Mouse (Mus musculus): ENCODE data around the gene Mpz. TPM values are rescaled to one million over a fixed set of nuclear protein-coding genes. Genes with fewer than 3 reads are reported as not detected.

Mpz gene
- polyA plus RNA-seq, 1 experiment = 3.7 TPM

DNA sequence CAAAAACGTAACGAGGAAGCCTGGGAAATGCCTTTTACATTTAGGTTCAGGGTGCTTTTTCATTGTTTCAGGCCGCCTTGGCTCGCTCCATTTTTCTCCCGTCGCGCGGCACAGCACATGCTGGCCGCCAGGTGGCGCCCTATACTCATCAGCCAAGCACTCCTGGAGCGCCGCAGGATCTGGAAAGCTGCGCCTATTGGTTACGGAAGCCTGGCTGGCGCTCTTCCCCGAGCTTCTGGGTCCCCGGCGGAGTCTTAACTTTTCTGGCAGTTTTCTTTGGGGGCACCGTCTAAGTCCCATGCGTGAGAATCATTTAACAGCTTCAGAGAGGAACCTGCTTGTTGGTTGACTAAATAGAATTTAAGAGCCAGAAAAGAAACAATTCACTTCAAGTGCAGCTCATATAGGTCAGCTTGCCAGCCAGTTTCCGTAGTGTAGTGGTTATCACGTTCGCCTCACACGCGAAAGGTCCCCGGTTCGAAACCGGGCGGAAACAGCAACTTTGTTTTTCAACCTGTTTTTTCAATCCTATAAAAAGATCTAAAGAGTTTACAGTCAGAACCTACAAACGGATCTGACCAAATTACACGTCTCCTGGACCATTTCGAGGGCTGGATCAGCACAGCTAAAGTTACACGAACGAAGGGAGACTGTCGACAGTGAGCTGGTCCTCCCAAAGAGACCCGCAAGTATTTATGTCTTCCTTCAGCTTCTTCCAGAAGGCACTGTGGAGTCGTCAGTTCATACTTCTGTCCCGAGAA is 39.3 kb upstream of the Mpz start:
- TF ChIP-seq GATA1 (IDR thresholded peaks at IDR 0.05; ENCODE audit: borderline replicate concordance, low read length) (no peak), FLI1 (IDR thresholded peaks at IDR 0.05; ENCODE audit: low read length) (no peak)
- Histone ChIP-seq H3K36me3 (replicated peaks; ENCODE audit: low read length) (no peaks in the 10 kb centered on the region), H3K27me3 (replicated peaks) (no peaks in the 10 kb centered on the region), H3K4me3 (replicated peaks) (peak overlapping the region; percentile 93), H3K9me3 (no peaks in the 10 kb centered on the region), H3K4me1 (peaks cover 52% of the 10 kb centered on the region)

DNA sequence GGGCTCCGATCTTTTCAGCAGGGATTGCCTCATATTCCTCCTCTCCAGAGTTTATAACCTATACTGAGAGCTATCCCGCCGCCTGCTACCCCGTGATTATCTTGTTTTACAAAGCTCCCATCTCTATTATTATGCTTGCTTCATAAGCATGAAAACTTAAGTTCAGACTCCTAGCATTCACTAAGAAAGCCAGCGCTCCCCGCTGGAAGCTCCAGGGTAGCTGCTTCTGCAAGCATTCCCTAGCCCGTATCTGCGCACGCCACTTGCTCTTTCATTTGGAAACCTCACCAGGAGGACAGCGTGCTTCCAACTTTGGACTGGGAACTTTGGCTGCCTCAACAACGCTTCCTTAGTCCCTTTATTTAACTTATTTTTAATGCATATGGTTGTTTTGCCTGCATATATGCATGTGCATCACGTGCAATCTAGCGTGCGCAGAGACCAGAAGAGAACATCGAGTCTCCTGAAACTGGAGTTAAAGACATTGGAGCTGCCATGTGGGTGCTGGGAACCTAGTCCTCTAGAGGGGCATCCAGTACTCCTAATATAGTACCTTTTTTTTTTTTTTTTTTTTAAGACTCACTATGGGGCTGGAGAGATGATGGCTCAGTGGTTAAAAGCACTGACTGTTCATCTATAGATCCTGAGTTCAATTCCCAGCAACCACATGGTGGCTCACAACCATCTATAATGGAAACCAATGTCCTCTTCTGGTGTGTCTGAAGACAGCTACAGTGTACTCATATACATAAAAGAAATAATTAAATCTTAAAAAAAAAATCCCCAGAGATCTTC is 38.5 kb upstream of the Mpz start:
- Histone ChIP-seq H3K4me1 (peaks cover 57% of the 10 kb centered on the region), H3K9me3 (no peaks in the 10 kb centered on the region), H3K36me3 (replicated peaks; ENCODE audit: low read length) (no peaks in the 10 kb centered on the region), H3K4me3 (replicated peaks) (peak overlapping the region; percentile 93), H3K27me3 (replicated peaks) (no peaks in the 10 kb centered on the region)
- TF ChIP-seq FLI1 (IDR thresholded peaks at IDR 0.05; ENCODE audit: low read length) (no peak), GATA1 (IDR thresholded peaks at IDR 0.05; ENCODE audit: borderline replicate concordance, low read length) (no peak)

DNA sequence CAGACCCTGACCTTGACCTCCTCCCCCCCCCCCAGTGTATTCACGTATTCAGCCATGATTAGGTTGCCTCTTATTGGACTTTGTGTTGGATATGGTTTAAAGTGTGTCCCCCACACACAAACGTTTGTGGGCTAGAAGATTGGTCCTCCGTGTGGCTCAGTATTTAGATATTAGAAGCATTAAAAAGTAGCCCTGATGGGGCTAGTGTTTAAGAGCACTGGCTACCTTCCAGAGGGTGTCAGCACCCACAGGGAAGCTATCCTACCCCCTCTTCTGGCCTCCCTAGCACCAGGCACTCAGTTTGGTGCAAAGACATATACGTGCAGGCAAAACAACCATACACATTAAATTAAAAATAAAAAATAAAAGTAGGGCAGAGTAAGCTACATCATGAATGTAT is 37.5 kb upstream of the Mpz start:
- Histone ChIP-seq H3K27me3 (replicated peaks) (no peaks in the 10 kb centered on the region), H3K9me3 (no peaks in the 10 kb centered on the region), H3K4me3 (replicated peaks) (peak overlapping the region; percentile 82), H3K4me1 (peaks cover 59% of the 10 kb centered on the region), H3K36me3 (replicated peaks; ENCODE audit: low read length) (no peaks in the 10 kb centered on the region)
- no peak for TF ChIP-seq GATA1 (IDR thresholded peaks at IDR 0.05; ENCODE audit: borderline replicate concordance, low read length)
- TF ChIP-seq FLI1 (IDR thresholded peaks at IDR 0.05; ENCODE audit: low read length) = no peak

GRCm38 (mm10) chr1:171113873-171114299 is 36.6 kb upstream of the Mpz start, which contains the start of gene Cfap126:
Gene Cfap126, plus strand, starts transcription at chr1:171113918.
- Histone ChIP-seq H3K36me3 (replicated peaks; ENCODE audit: low read length) (no peaks in the 10 kb centered on the region), H3K9me3 (no peaks in the 10 kb centered on the region), H3K4me3 (replicated peaks) (peak within 1 kb of the TSS; percentile 92), H3K4me1 (peaks cover 65% of the 10 kb centered on the region), H3K27me3 (replicated peaks) (no peaks in the 10 kb centered on the region)
- TF ChIP-seq FLI1 (IDR thresholded peaks at IDR 0.05; ENCODE audit: low read length) (0 out of 2 replicates have a peak, but pooled peaks have one; percentile 28), GATA1 (IDR thresholded peaks at IDR 0.05; ENCODE audit: borderline replicate concordance, low read length) (no peak)

- no peaks in the 10 kb centered on the region for H3K27me3 ChIP-seq (replicated peaks)
- peaks cover 65% of the 10 kb centered on the region for H3K4me1 ChIP-seq
- H3K4me3 ChIP-seq (replicated peaks) = no peak overlapping the region
- H3K9me3 ChIP-seq = no peaks in the 10 kb centered on the region
- no peak for TF ChIP-seq FLI1 (IDR thresholded peaks at IDR 0.05; ENCODE audit: low read length)
- no peak for TF ChIP-seq GATA1 (IDR thresholded peaks at IDR 0.05; ENCODE audit: borderline replicate concordance, low read length)
- H3K36me3 ChIP-seq (replicated peaks; ENCODE audit: low read length) = no peaks in the 10 kb centered on the region
These were observed 34.2 kb upstream of the Mpz start for GRCm38 (mm10) chr1:171116280-171116679.

DNA sequence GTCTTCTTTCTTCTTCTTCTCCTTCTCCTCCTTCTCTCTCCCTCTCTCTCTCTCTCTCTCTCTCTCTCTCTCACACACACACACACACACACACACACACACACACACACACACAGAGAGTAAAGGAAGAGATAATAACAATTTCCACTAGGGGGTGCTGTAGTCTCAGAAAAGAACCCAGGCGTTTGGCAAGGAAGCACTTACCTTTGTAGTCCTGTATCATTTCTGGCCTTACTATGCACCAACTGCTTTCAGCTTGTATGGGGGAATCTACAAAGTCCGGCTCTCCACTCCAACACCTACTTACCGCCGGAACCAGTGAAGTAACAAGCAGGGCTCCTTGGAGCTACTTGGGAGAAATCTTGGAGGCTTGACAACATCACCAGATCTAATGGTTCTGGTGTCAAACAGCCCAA is 32.2 kb upstream of the Mpz start:
- Histone ChIP-seq H3K36me3 (replicated peaks; ENCODE audit: low read length) (no peaks in the 10 kb centered on the region), H3K4me1 (peaks cover 72% of the 10 kb centered on the region), H3K9me3 (no peaks in the 10 kb centered on the region), H3K27me3 (replicated peaks) (no peaks in the 10 kb centered on the region), H3K4me3 (replicated peaks) (no peak overlapping the region)
- TF ChIP-seq FLI1 (IDR thresholded peaks at IDR 0.05; ENCODE audit: low read length) = no peak

DNA sequence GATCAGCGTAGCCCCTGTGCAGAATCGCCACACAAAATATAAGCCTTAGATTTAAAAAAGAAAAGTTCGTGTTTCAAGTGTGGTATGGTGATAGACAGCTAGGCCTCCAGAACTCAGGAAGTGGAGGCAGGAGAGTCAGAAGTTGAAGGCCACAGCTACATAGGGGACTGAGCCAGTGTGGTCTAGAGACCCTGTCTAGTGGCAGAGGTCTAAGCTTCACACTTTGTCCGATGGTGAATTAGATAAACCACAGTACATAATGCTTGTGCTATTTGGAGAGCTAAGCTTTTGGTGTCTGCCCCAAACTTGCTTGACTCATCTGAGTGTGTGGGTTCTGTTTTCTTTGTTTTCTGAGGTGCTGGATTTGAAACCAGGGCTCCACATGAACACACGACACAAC is 31.5 kb upstream of the Mpz start:
- H3K4me3 ChIP-seq (replicated peaks) = no peak overlapping the region
- no peaks in the 10 kb centered on the region for H3K27me3 ChIP-seq (replicated peaks)
- no peaks in the 10 kb centered on the region for H3K9me3 ChIP-seq
- TF ChIP-seq GATA1 (IDR thresholded peaks at IDR 0.05; ENCODE audit: borderline replicate concordance, low read length) (no peak), FLI1 (IDR thresholded peaks at IDR 0.05; ENCODE audit: low read length) (no peak)
- H3K4me1 ChIP-seq = peaks cover 65% of the 10 kb centered on the region
- no peaks in the 10 kb centered on the region for H3K36me3 ChIP-seq (replicated peaks; ENCODE audit: low read length)

GRCm38 (mm10) chr1:171119405-171119804 is 31.1 kb upstream of the Mpz start:
- Histone ChIP-seq H3K4me1 (peaks cover 61% of the 10 kb centered on the region), H3K27me3 (replicated peaks) (no peaks in the 10 kb centered on the region), H3K4me3 (replicated peaks) (no peak overlapping the region), H3K36me3 (replicated peaks; ENCODE audit: low read length) (no peaks in the 10 kb centered on the region), H3K9me3 (no peaks in the 10 kb centered on the region)
- no peak for TF ChIP-seq GATA1 (IDR thresholded peaks at IDR 0.05; ENCODE audit: borderline replicate concordance, low read length)
- no peak for TF ChIP-seq FLI1 (IDR thresholded peaks at IDR 0.05; ENCODE audit: low read length)

- H3K4me3 ChIP-seq (replicated peaks) = no peak overlapping the region
- peaks cover 48% of the 10 kb centered on the region for H3K4me1 ChIP-seq
- TF ChIP-seq FLI1 (IDR thresholded peaks at IDR 0.05; ENCODE audit: low read length) (no peak), GATA1 (IDR thresholded peaks at IDR 0.05; ENCODE audit: borderline replicate concordance, low read length) (no peak)
- H3K9me3 ChIP-seq = no peaks in the 10 kb centered on the region
- no peaks in the 10 kb centered on the region for H3K36me3 ChIP-seq (replicated peaks; ENCODE audit: low read length)
- peaks cover 2% of the 10 kb centered on the region for H3K27me3 ChIP-seq (replicated peaks)
These were observed 29.6 kb upstream of the Mpz start for GRCm38 (mm10) chr1:171120893-171121292.

GRCm38 (mm10) chr1:171121839-171122238 is 28.7 kb upstream of the Mpz start:
- H3K27me3 ChIP-seq (replicated peaks) = peaks cover 2% of the 10 kb centered on the region
- peaks cover 2% of the 10 kb centered on the region for H3K36me3 ChIP-seq (replicated peaks; ENCODE audit: low read length)
- H3K4me1 ChIP-seq = peaks cover 41% of the 10 kb centered on the region
- H3K9me3 ChIP-seq = no peaks in the 10 kb centered on the region
- H3K4me3 ChIP-seq (replicated peaks) = no peak overlapping the region
- TF ChIP-seq FLI1 (IDR thresholded peaks at IDR 0.05; ENCODE audit: low read length) (no peak), GATA1 (IDR thresholded peaks at IDR 0.05; ENCODE audit: borderline replicate concordance, low read length) (no peak)
